Mouse (Mus musculus) hindbrain, embryonic 14.5 days (tissue): ENCODE results near the gene Crybg3. TPM values are rescaled to one million over a fixed set of nuclear protein-coding genes. Genes with fewer than 3 reads are reported as not detected.
A peak's percentile ranks its signal among the peaks of the same experiment; 100 is the strongest.
"Not testable (repeated sequence)": the region's sequence is repeated elsewhere in the genome, so short reads cannot be mapped to it uniquely, and the experiment has no call there.

Experiments used
- ATAC-seq: fragments of 200-750 bp; cut with Nextera tagmentation; 2 replicates; pipeline ENCODE4 v1.8.0; 2017; ENCODE audit warnings: moderate number of reproducible peaks, mild to moderate bottlenecking, moderate TSS enrichment, moderate library complexity; ENCODE audit not compliant: low FRiP score
- DNase-seq: peaks from one replicate; pipeline ENCODE4 v3.0.0-alpha.2; 2015; ENCODE audit warnings: low spot score
- H3K27ac ChIP-seq: fragments of 300-500 bp; sonication (generic); 2 replicates; pipeline ENCODE4 v1.5.1; 2014; ENCODE audit warnings: mild to moderate bottlenecking, moderate library complexity
- H3K27me3 ChIP-seq: fragments of 300-500 bp; sonication (generic); 2 replicates; pipeline ENCODE4 v1.6.1; 2014; ENCODE audit warnings: mild to moderate bottlenecking, low read length, mixed read lengths; ENCODE audit not compliant: control insufficient read depth, insufficient read depth
- H3K36me3 ChIP-seq: fragments of 300-500 bp; sonication (generic); replicated peaks from 2 replicates; pipeline ENCODE4 v1.6.1; 2014; ENCODE audit not compliant: control insufficient read depth, insufficient read depth
- H3K4me1 ChIP-seq: fragments of 300-500 bp; sonication (generic); replicated peaks from 2 replicates; pipeline ENCODE4 v1.6.1; 2014; ENCODE audit warnings: antibody characterized with exemption, low read length, mixed read lengths; ENCODE audit not compliant: control insufficient read depth, insufficient read depth
- H3K4me2 ChIP-seq: fragments of 300-500 bp; sonication (generic); replicated peaks from 2 replicates; pipeline ENCODE4 v1.6.1; 2014; ENCODE audit warnings: mild to moderate bottlenecking, moderate library complexity
- H3K4me3 ChIP-seq: fragments of 300-500 bp; sonication (generic); replicated peaks from 2 replicates; pipeline ENCODE4 v1.5.1; 2014; ENCODE audit warnings: mild to moderate bottlenecking, low read length
- H3K9ac ChIP-seq: fragments of 300-500 bp; sonication (generic); 2 replicates; pipeline ENCODE4 v1.6.1; 2014
- H3K9me3 ChIP-seq: fragments of 300-500 bp; sonication (generic); 2 replicates; pipeline ENCODE4 v1.6.1; 2016; ENCODE audit warnings: low read length; ENCODE audit not compliant: control insufficient read depth
- WGBS: fragments of 180-500 bp; shearing (Covaris S2); extraction: QIAGEN DNeasy Blood & Tissue Kit; methylation state at CpG from one replicate; pipeline ENCODE4 v1.1.7; 2014; 5-methylcytosine and 5-hydroxymethylcytosine counted together
- polyA plus RNA-seq: library from polyadenylated mRNA; unstranded; fragments of >200 nt; fragmentation: Nextera tagmentation; extraction: Ambion mirVana; gene quantifications from 2 replicates; pipeline ENCODE4 v1.2.1, GENCODE M21; 2014

Crybg3 gene
- polyA plus RNA-seq, 1 experiment from 2014 or later = 3.6 TPM

DNA sequence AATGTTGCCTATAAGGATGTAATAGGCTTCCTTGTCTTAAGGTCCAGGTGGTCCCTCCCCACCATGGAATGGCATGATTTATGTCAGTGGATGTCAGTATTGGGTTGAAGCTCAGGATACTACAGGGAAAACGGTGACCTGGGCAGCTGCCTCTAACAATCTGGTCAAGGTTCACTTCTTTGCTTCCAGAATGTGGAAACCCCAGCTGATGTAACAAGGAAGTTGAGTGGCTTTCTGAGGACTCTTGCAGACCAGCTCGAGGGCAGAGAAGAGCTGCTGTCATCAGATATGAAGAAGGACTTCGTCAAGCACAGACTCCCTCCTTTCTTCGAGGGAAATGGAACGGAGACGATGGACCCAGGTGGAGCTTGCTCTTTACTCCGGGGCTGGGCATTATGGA lies 113.5 kb downstream of the Crybg3 start:
- whole genome bisulfite sequencing = 90% methylated on average over 7 of the region's 7 CpGs
- no peak overlapping the region for H3K27ac ChIP-seq

GRCm38 (mm10) chr16:59477955-59478354 lies 122.8 kb downstream of the Crybg3 start:
- Histone ChIP-seq H3K9me3 (no peaks in the 10 kb centered on the region), H3K4me3 (no peak overlapping the region), H3K4me2 (no peak overlapping the region), H3K9ac (no peak overlapping the region), H3K27ac (no peak overlapping the region), H3K4me1 (no peaks in the 10 kb centered on the region), H3K27me3 (no peaks in the 10 kb centered on the region), H3K36me3 (no peaks in the 10 kb centered on the region)
- ATAC-seq (no peak), DNase-seq (no peak)
- WGBS = 90% methylated on average over 3 of the region's 3 CpGs

More for the DNA sequence above, 113.5 kb downstream of the Crybg3 start:
- Histone ChIP-seq H3K4me1 (no peaks in the 10 kb centered on the region), H3K36me3 (peaks cover 13% of the 10 kb centered on the region; the same call in 1 of the 2 replicates), H3K9ac (no peak overlapping the region), H3K9me3 (no peaks in the 10 kb centered on the region), H3K4me2 (no peak overlapping the region), H3K27me3 (no peaks in the 10 kb centered on the region), H3K4me3 (no peak overlapping the region)
- no peak for DNase-seq
- ATAC-seq = no peak

- H3K27ac ChIP-seq = no peak overlapping the region
- ATAC-seq (no peak), DNase-seq (peak; percentile 65)
- no peaks in the 10 kb centered on the region for H3K9me3 ChIP-seq
- peaks cover 5% of the 10 kb centered on the region; the same call in 1 of the 2 replicates for H3K4me1 ChIP-seq
- H3K27me3 ChIP-seq = no peaks in the 10 kb centered on the region
- H3K36me3 ChIP-seq = no peaks in the 10 kb centered on the region
- 36% methylated on average over 1 of the region's 1 CpGs for WGBS
- no peak overlapping the region for H3K9ac ChIP-seq
- H3K4me2 ChIP-seq = no peak overlapping the region
- no peak overlapping the region for H3K4me3 ChIP-seq
Measured at GRCm38 (mm10) chr16:59474788-59475187, 126.0 kb downstream of the Crybg3 start.

GRCm38 (mm10) chr16:59472546-59472945 lies 128.2 kb downstream of the Crybg3 start:
- Histone ChIP-seq H3K36me3 (no peaks in the 10 kb centered on the region), H3K4me3 (peak overlapping the region; percentile 59), H3K27me3 (no peaks in the 10 kb centered on the region), H3K9me3 (no peaks in the 10 kb centered on the region), H3K27ac (no peak overlapping the region), H3K9ac (no peak overlapping the region), H3K4me1 (peaks cover 5% of the 10 kb centered on the region; the same call in 1 of the 2 replicates), H3K4me2 (peak overlapping the region; percentile 82)
- 52% methylated on average over 6 of the region's 6 CpGs for WGBS
- ATAC-seq (no peak), DNase-seq (no peak)

DNA sequence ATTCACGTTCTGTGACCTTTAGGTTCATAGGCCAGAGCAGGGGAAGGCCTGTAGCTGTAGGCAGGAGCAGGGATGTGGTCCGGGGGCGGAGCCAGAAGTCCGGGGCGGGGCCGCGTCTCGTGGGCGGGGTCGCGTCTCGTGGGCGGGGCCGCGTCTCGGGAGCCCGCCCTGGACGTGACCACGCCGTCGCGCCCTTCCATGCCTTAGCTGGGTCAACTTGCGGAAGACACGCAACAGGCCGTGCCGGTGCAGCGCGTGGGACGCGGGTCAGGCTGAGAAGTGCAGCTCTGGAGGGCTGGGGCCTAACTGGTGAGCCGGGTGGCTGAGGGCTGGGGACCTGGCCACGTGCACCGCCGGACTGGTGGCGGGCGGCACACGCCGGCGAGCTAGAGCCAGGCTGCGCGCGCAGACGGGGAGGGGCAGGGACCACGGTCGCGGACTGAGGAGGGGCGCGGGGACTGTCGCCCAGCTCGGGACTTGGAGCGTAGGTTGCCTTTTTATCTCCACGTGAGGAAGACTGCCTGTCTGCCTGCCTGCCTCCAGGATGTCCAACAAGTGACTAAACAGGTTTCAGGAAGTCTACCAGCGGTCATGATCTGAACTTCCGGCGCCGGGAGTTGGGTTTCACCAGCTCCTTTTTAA lies 129.0 kb downstream of the Crybg3 start, which contains the start of gene Riox2:
TSS of gene Riox2 (plus strand) at position 139 of the 642 bp plus-strand sequence.
- peak; percentile 73 for DNase-seq
- H3K4me1 ChIP-seq = peaks cover 5% of the 10 kb centered on the region; the same call in 1 of the 2 replicates
- H3K9ac ChIP-seq = peak within 1 kb of the TSS; percentile 52
- no peaks in the 10 kb centered on the region for H3K36me3 ChIP-seq
- H3K4me2 ChIP-seq = peak within 1 kb of the TSS; percentile 82
- WGBS = 2% methylated on average over 56 of the region's 56 CpGs
- peak within 1 kb of the TSS; percentile 59 for H3K4me3 ChIP-seq
- no peaks in the 10 kb centered on the region for H3K27me3 ChIP-seq
- no peaks in the 10 kb centered on the region for H3K9me3 ChIP-seq
- H3K27ac ChIP-seq = no peak within 1 kb of the TSS
- peak; percentile 94 for ATAC-seq

- WGBS = 96% methylated on average over 1 of the region's 1 CpGs
- 0 out of 2 replicates have a peak, but pooled peaks cover 3% of the 10 kb centered on the region for H3K9me3 ChIP-seq
- no peak overlapping the region for H3K27ac ChIP-seq
- H3K9ac ChIP-seq = no peak overlapping the region
- ATAC-seq (no peak), DNase-seq (no peak)
- no peak overlapping the region for H3K4me2 ChIP-seq
- no peaks in the 10 kb centered on the region for H3K27me3 ChIP-seq
- H3K4me1 ChIP-seq = peaks cover 5% of the 10 kb centered on the region; the same call in 1 of the 2 replicates
- H3K36me3 ChIP-seq = no peaks in the 10 kb centered on the region
- no peak overlapping the region for H3K4me3 ChIP-seq
Measured at GRCm38 (mm10) chr16:59469846-59470245, 130.9 kb downstream of the Crybg3 start.

- ATAC-seq (no peak), DNase-seq (no peak)
- no peaks in the 10 kb centered on the region for H3K36me3 ChIP-seq
- H3K4me3 ChIP-seq = no peak overlapping the region
- H3K9me3 ChIP-seq = 0 out of 2 replicates have a peak, but pooled peaks cover 6% of the 10 kb centered on the region
- H3K9ac ChIP-seq = no peak overlapping the region
- H3K4me1 ChIP-seq = no peaks in the 10 kb centered on the region
- no peaks in the 10 kb centered on the region for H3K27me3 ChIP-seq
- H3K27ac ChIP-seq = no peak overlapping the region
- H3K4me2 ChIP-seq = no peak overlapping the region
- 85% methylated on average over 6 of the region's 6 CpGs for WGBS
Measured at GRCm38 (mm10) chr16:59463973-59464372, 136.8 kb downstream of the Crybg3 start.

GRCm38 (mm10) chr16:59463567-59463966 lies 137.2 kb downstream of the Crybg3 start:
- H3K36me3 ChIP-seq = no peaks in the 10 kb centered on the region
- H3K4me3 ChIP-seq = no peak overlapping the region
- ATAC-seq = no peak; the same call in 1 of the 2 replicates
- H3K27ac ChIP-seq = no peak overlapping the region
- 0 out of 2 replicates have a peak, but pooled peaks cover 6% of the 10 kb centered on the region for H3K9me3 ChIP-seq
- no peaks in the 10 kb centered on the region for H3K4me1 ChIP-seq
- no peak overlapping the region for H3K4me2 ChIP-seq
- 70% methylated on average over 4 of the region's 4 CpGs for WGBS
- DNase-seq = no peak
- H3K27me3 ChIP-seq = no peaks in the 10 kb centered on the region
- no peak overlapping the region for H3K9ac ChIP-seq

DNA sequence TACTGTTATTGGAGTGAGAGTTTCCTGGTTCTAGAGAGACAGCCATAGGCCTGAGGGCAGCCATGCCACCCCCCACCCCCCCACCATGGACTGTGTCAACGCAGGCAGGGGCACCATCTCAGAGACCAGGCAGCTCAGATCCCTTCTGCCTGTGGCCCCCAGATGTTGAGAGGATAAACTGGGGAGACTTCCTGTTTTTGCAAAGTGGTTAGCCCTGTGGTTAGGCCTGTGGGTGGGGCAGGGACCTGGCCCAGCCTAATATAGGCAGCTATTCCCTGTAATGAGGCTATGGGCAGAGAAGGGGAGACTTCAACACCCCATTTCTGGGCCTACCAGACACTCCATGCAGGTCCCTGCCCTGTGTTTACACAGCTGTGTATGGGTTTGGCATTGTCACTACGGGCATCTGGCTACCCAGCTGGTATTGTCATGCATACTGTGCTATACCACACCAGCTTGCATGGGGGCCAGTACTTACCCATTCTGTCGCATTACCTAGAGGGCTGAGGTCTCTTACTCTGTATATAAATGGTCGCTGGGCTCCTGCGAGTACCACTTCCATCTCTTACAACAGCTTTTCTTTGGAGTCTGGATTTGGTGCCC lies 141.4 kb downstream of the Crybg3 start:
- not testable (repeated sequence) for H3K9ac ChIP-seq, H3K27me3 ChIP-seq, H3K4me2 ChIP-seq, H3K27ac ChIP-seq, H3K9me3 ChIP-seq, H3K4me1 ChIP-seq, H3K4me3 ChIP-seq, ATAC-seq, DNase-seq, H3K36me3 ChIP-seq
- WGBS = 81% methylated on average over 5 of the region's 5 CpGs
